Mouse (Mus musculus) embryo, embryonic 10.5 days (tissue): ENCODE measurements at regions not wholly inside any gene's neighbourhood (a gene's known extent, or its start where the extent isn't known, plus 50 kb on each side); places are given as distances from the start of the nearest gene placed in this dataset.

Experiments
- DNase-seq: peaks from one replicate; pipeline ENCODE4 v3.0.0-alpha.2; 2015; ENCODE audit warnings: low spot score

GRCm38 (mm10) chr6:121560852-121561251, 74.3 kb upstream of the A2m start:
- peak; percentile 83 for DNase-seq

GRCm38 (mm10) chr6:121560393-121560793, 74.8 kb upstream of the A2m start:
- peak; percentile 20 for DNase-seq

- peak; percentile 78 for DNase-seq
Observed at GRCm38 (mm10) chr6:121556481-121556880, 78.7 kb upstream of the A2m start.

GRCm38 (mm10) chr6:121553501-121554132, 80.1 kb upstream of the Iqsec3 start:
- DNase-seq, result no peak

GRCm38 (mm10) chr6:121533521-121533920, 60.0 kb upstream of the Iqsec3 start:
- no peak for DNase-seq

GRCm38 (mm10) chr6:121532926-121533325, 59.4 kb upstream of the Iqsec3 start:
- DNase-seq, result peak; percentile 85

- DNase-seq, result no peak
Observed at GRCm38 (mm10) chr6:121531825-121532389, 58.4 kb upstream of the Iqsec3 start.

GRCm38 (mm10) chr6:121527281-121527680, 53.8 kb upstream of the Iqsec3 start:
- DNase-seq, result no peak

- no peak for DNase-seq
Observed at GRCm38 (mm10) chr6:121526121-121526520, 52.6 kb upstream of the Iqsec3 start.

- DNase-seq, result peak; percentile 67
Observed at GRCm38 (mm10) chr6:121524613-121524970, 51.1 kb upstream of the Iqsec3 start.

- DNase-seq, result peak; percentile 5
Observed at GRCm38 (mm10) chr6:121523882-121524612, 50.6 kb upstream of the Iqsec3 start.
